24 mouse cellular contexts compared by ENCODE assay signal in the genomic region with DNA sequence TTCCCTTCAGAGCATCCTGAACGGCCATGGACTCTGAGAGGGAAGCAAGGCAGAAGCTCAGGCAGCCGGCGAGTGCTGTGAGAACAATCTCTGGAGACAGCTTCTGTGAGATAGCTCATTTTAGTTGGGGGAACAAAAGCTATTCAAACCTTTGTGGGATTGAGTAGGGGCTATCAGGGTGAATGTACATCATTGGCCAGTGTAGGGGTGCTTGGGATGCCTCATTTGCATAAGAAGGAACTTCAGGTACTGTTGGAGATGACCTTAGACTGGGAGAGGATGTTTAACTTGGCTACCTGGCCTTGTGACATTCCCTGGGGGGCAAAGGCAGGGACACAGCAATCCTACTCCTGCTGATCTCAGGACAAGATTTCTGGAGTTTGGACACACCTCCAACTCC. TPM values are rescaled to one million over a fixed set of nuclear protein-coding genes. Genes with fewer than 3 reads are reported as not detected.
"Had no signal": no experiment of that assay in that cellular context is flagged by ENCODE, and none has a peak within 500 bp of the region (broad histone marks: within the 10 kb centered on the region; RNA-seq: fewer than 3 reads in every experiment).

No protein-coding gene starts in this region.

- H3K27ac ChIP-seq: lung, embryonic 15.5 days; macrophage; midbrain, embryonic 13.5 days; midbrain, embryonic 15.5 days; neural tube, embryonic 12.5 days; stomach, embryonic 15.5 days; stomach, postnatal 0 days had no signal

- H3K4me1 ChIP-seq: lung, embryonic 15.5 days; megakaryocyte, embryonic 14.5 days; midbrain, embryonic 13.5 days; midbrain, embryonic 15.5 days; neural tube, embryonic 12.5 days had no signal

- H3K27me3 ChIP-seq: lung, embryonic 15.5 days; midbrain, embryonic 13.5 days; midbrain, embryonic 15.5 days; neural tube, embryonic 12.5 days; stomach, embryonic 15.5 days had no signal

- DNase-seq: liver, postnatal 0 days; lung, adult 2 months; lung, postnatal 14 days; lung, postnatal 36 days; right cerebral cortex, postnatal 14 days; thymus, adult 2 months; thymus, postnatal 25 days; thymus, postnatal 4 days had no signal

- H3K4me3 ChIP-seq: lung, embryonic 15.5 days; megakaryocyte, embryonic 14.5 days; midbrain, embryonic 13.5 days; midbrain, embryonic 15.5 days; neural tube, embryonic 12.5 days; stomach, embryonic 15.5 days had no signal

- H3K36me3 ChIP-seq: lung, embryonic 15.5 days; midbrain, embryonic 13.5 days; midbrain, embryonic 15.5 days; neural tube, embryonic 12.5 days; stomach, embryonic 15.5 days had no signal

- H3K9me3 ChIP-seq: lung, embryonic 15.5 days; megakaryocyte, embryonic 14.5 days; midbrain, embryonic 13.5 days; midbrain, embryonic 15.5 days; neural tube, embryonic 12.5 days; stomach, embryonic 15.5 days had no signal

RNA-seq across cellular contexts. Expression of a gene that starts 2.8 kb away (rescaled TPM):
- total RNA-seq: megakaryocyte progenitor cell, adult 5-6 weeks; midbrain, postnatal 0 days; monocyte, adult 5-6 weeks; neutrophil, adult 5-6 weeks had no signal
- polyA plus RNA-seq: liver, postnatal 0 days; lung, adult 2 months; lung, embryonic 15.5 days; lung, postnatal 0 days; macrophage; midbrain, embryonic 11.5 days; midbrain, embryonic 13.5 days; midbrain, embryonic 15.5 days; midbrain, postnatal 0 days; neural tube, embryonic 12.5 days; neural tube, embryonic 14.5 days; spleen, adult 2 months; stomach, embryonic 15.5 days; stomach, postnatal 0 days had no signal
